Mouse (Mus musculus): ENCODE measurements around the gene Gm47289. TPM values are rescaled to one million over a fixed set of nuclear protein-coding genes. Genes with fewer than 3 reads are reported as not detected.
A peak's percentile ranks its signal among the peaks of the same experiment; 100 is the strongest.

Gm47289 gene
- polyA plus RNA-seq, 1 experiment from 2014 or later: not detected

DNA sequence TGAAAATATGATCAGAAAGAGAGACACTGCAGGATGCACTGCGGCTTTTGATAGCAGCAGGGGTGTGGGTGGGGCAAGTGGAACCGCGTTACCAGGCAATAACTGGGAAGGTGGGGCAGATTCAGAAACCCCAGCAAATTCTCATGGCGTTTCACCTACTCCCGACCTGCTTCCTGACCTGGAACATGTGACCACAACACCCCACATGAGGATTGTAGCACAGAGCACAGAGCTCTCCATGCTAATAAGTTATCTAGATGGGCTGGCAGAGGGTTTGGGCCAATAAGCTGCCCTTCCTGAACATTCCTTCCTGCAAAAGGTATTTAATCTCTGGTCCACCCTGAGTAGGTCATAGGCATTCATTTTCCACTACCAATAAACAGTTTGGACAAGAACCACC is 28.3 kb upstream of the Gm47289 start:
- Histone ChIP-seq H3K4me3 (ENCODE audit: low read depth, low read length) (no peak overlapping the region), H3K9ac (ENCODE audit: low read length) (no peak overlapping the region), H3K9me3 (replicated peaks; ENCODE audit: control insufficient read depth, low read length) (no peaks in the 10 kb centered on the region), H3K27me3 (replicated peaks; ENCODE audit: control insufficient read depth, insufficient read depth, low read length) (no peaks in the 10 kb centered on the region), H3K4me2 (ENCODE audit: low read length) (no peak overlapping the region), H3K4me1 (ENCODE audit: control insufficient read depth, insufficient read depth, low read length) (no peaks in the 10 kb centered on the region), H3K27ac (ENCODE audit: low read depth, low read length) (no peak overlapping the region), H3K36me3 (ENCODE audit: control insufficient read depth, insufficient read depth, low read length) (no peaks in the 10 kb centered on the region)
- WGBS: 62% methylated on average over 5 of the region's 5 CpGs
- no peak for ATAC-seq
- no peak for DNase-seq (ENCODE audit: low spot score)

DNA sequence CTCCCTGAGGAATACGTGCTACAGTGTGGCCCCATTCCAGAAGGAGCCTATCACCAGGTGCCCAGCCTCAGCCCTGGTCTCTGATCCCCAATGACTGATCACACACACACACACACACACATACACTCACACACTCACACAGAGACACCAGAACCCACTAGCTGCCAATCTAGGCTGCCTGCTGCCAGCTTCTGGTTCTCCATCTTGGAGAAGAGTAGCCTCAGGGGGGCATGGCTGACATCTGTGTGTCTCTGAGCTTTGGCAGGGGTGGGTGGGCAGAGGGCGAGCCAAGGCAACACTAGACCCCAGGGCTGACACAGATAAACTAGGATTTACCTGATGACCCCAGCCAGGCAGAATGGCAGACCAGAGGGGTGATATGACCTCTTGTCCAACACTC is 20.1 kb upstream of the Gm47289 start:
- ATAC-seq (no peak), DNase-seq (ENCODE audit: low spot score) (no peak)
- H3K9me3 ChIP-seq (replicated peaks; ENCODE audit: control insufficient read depth, low read length): no peaks in the 10 kb centered on the region
- H3K27me3 ChIP-seq (replicated peaks; ENCODE audit: control insufficient read depth, insufficient read depth, low read length): no peaks in the 10 kb centered on the region
- no peak overlapping the region for H3K27ac ChIP-seq (ENCODE audit: low read depth, low read length)
- no peaks in the 10 kb centered on the region for H3K4me1 ChIP-seq (ENCODE audit: control insufficient read depth, insufficient read depth, low read length)
- no peak overlapping the region for H3K4me2 ChIP-seq (ENCODE audit: low read length)
- WGBS: 90% methylated on average over 2 of the region's 2 CpGs
- no peak overlapping the region for H3K4me3 ChIP-seq (ENCODE audit: low read depth, low read length)
- H3K36me3 ChIP-seq (ENCODE audit: control insufficient read depth, insufficient read depth, low read length): no peaks in the 10 kb centered on the region
- no peak overlapping the region for H3K9ac ChIP-seq (ENCODE audit: low read length)

DNA sequence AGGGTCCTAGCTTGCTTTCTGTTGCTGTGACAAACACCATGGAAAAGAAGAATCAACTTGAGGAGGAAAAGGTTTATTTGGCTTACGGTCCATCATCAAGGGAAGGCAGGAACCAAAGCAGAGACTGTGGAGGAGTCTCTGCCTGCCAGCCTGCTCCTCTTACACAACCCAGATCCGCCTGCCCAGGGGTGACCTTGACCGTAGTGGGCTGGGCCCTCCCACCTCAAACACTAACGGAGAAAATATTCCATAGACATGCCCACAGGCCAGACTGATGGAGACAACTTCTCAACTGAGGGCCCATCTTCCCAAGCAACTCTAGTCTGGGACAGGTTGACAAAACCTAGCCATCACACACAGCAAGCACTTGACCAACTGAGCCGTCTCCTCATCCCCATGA is 16.9 kb upstream of the Gm47289 start:
- ATAC-seq (no peak), DNase-seq (ENCODE audit: low spot score) (no peak)
- Histone ChIP-seq H3K4me3 (ENCODE audit: low read depth, low read length) (no peak overlapping the region), H3K27me3 (replicated peaks; ENCODE audit: control insufficient read depth, insufficient read depth, low read length) (no peaks in the 10 kb centered on the region), H3K36me3 (ENCODE audit: control insufficient read depth, insufficient read depth, low read length) (no peaks in the 10 kb centered on the region), H3K9me3 (replicated peaks; ENCODE audit: control insufficient read depth, low read length) (no peaks in the 10 kb centered on the region), H3K9ac (ENCODE audit: low read length) (no peak overlapping the region), H3K4me2 (ENCODE audit: low read length) (no peak overlapping the region), H3K27ac (ENCODE audit: low read depth, low read length) (no peak overlapping the region), H3K4me1 (ENCODE audit: control insufficient read depth, insufficient read depth, low read length) (no peaks in the 10 kb centered on the region)
- WGBS: 90% methylated on average over 5 of the region's 5 CpGs

GRCm38 (mm10) chr9:119143372-119143771 is 15.6 kb upstream of the Gm47289 start:
- Histone ChIP-seq H3K9ac (ENCODE audit: low read length) (no peak overlapping the region), H3K4me3 (ENCODE audit: low read depth, low read length) (no peak overlapping the region), H3K4me2 (ENCODE audit: low read length) (no peak overlapping the region), H3K9me3 (replicated peaks; ENCODE audit: control insufficient read depth, low read length) (no peaks in the 10 kb centered on the region), H3K4me1 (ENCODE audit: control insufficient read depth, insufficient read depth, low read length) (no peaks in the 10 kb centered on the region), H3K36me3 (ENCODE audit: control insufficient read depth, insufficient read depth, low read length) (no peaks in the 10 kb centered on the region), H3K27me3 (replicated peaks; ENCODE audit: control insufficient read depth, insufficient read depth, low read length) (no peaks in the 10 kb centered on the region), H3K27ac (ENCODE audit: low read depth, low read length) (no peak overlapping the region)
- WGBS: 71% methylated on average over 9 of the region's 9 CpGs
- ATAC-seq (no peak), DNase-seq (ENCODE audit: low spot score) (no peak)

- no peaks in the 10 kb centered on the region for H3K9me3 ChIP-seq (replicated peaks; ENCODE audit: control insufficient read depth, low read length)
- H3K27me3 ChIP-seq (replicated peaks; ENCODE audit: control insufficient read depth, insufficient read depth, low read length): no peaks in the 10 kb centered on the region
- no peak overlapping the region for H3K4me2 ChIP-seq (ENCODE audit: low read length)
- ATAC-seq (no peak), DNase-seq (ENCODE audit: low spot score) (peak; percentile 33)
- WGBS: 66% methylated on average over 8 of the region's 8 CpGs
- H3K27ac ChIP-seq (ENCODE audit: low read depth, low read length): no peak overlapping the region
- H3K4me3 ChIP-seq (ENCODE audit: low read depth, low read length): no peak overlapping the region
- no peaks in the 10 kb centered on the region for H3K4me1 ChIP-seq (ENCODE audit: control insufficient read depth, insufficient read depth, low read length)
- no peak overlapping the region for H3K9ac ChIP-seq (ENCODE audit: low read length)
- H3K36me3 ChIP-seq (ENCODE audit: control insufficient read depth, insufficient read depth, low read length): no peaks in the 10 kb centered on the region
These were observed 14.3 kb upstream of the Gm47289 start for GRCm38 (mm10) chr9:119144696-119145095.

GRCm38 (mm10) chr9:119145137-119145536 is 13.8 kb upstream of the Gm47289 start:
- no peak for ATAC-seq
- WGBS: 55% methylated on average over 10 of the region's 10 CpGs
- H3K27ac ChIP-seq (ENCODE audit: low read depth, low read length): no peak overlapping the region
- H3K9ac ChIP-seq (ENCODE audit: low read length): no peak overlapping the region
- no peaks in the 10 kb centered on the region for H3K4me1 ChIP-seq (ENCODE audit: control insufficient read depth, insufficient read depth, low read length)
- no peak overlapping the region for H3K4me3 ChIP-seq (ENCODE audit: low read depth, low read length)
- DNase-seq (ENCODE audit: low spot score): no peak
- H3K27me3 ChIP-seq (replicated peaks; ENCODE audit: control insufficient read depth, insufficient read depth, low read length): no peaks in the 10 kb centered on the region
- no peaks in the 10 kb centered on the region for H3K36me3 ChIP-seq (ENCODE audit: control insufficient read depth, insufficient read depth, low read length)
- H3K4me2 ChIP-seq (ENCODE audit: low read length): no peak overlapping the region
- H3K9me3 ChIP-seq (replicated peaks; ENCODE audit: control insufficient read depth, low read length): no peaks in the 10 kb centered on the region

DNA sequence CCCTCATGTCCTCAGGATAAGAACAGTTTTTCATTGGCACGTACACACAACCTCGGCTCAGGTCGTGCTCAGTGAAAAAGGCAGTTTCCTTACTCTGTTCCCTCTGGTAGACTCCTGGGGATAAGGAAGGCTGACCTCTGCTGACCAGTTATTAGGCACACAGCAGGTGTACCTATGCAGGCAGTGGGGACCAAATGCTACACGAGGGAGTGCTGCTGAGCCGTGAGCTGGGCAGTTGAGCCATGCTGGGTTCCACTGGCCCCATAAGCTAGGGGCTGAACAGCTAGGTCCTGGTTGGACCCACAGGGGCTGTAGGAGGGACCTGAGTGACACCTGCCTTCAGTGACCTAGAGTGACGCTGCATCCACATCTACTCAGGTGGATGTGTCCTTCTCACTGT is 13.3 kb upstream of the Gm47289 start:
- ATAC-seq (no peak), DNase-seq (ENCODE audit: low spot score) (no peak)
- Histone ChIP-seq H3K4me2 (ENCODE audit: low read length) (no peak overlapping the region), H3K4me1 (ENCODE audit: control insufficient read depth, insufficient read depth, low read length) (no peaks in the 10 kb centered on the region), H3K36me3 (ENCODE audit: control insufficient read depth, insufficient read depth, low read length) (no peaks in the 10 kb centered on the region), H3K9me3 (replicated peaks; ENCODE audit: control insufficient read depth, low read length) (no peaks in the 10 kb centered on the region), H3K27ac (ENCODE audit: low read depth, low read length) (no peak overlapping the region), H3K27me3 (replicated peaks; ENCODE audit: control insufficient read depth, insufficient read depth, low read length) (no peaks in the 10 kb centered on the region), H3K9ac (ENCODE audit: low read length) (no peak overlapping the region), H3K4me3 (ENCODE audit: low read depth, low read length) (no peak overlapping the region)
- 60% methylated on average over 6 of the region's 6 CpGs for WGBS

GRCm38 (mm10) chr9:119146098-119146770 is 12.7 kb upstream of the Gm47289 start:
- ATAC-seq (no peak), DNase-seq (ENCODE audit: low spot score) (no peak)
- H3K4me3 ChIP-seq (ENCODE audit: low read depth, low read length): no peak overlapping the region
- WGBS: 79% methylated on average over 13 of the region's 13 CpGs
- H3K9ac ChIP-seq (ENCODE audit: low read length): no peak overlapping the region
- H3K4me1 ChIP-seq (ENCODE audit: control insufficient read depth, insufficient read depth, low read length): no peaks in the 10 kb centered on the region
- H3K4me2 ChIP-seq (ENCODE audit: low read length): no peak overlapping the region
- no peaks in the 10 kb centered on the region for H3K36me3 ChIP-seq (ENCODE audit: control insufficient read depth, insufficient read depth, low read length)
- H3K27ac ChIP-seq (ENCODE audit: low read depth, low read length): no peak overlapping the region
- no peaks in the 10 kb centered on the region for H3K27me3 ChIP-seq (replicated peaks; ENCODE audit: control insufficient read depth, insufficient read depth, low read length)
- H3K9me3 ChIP-seq (replicated peaks; ENCODE audit: control insufficient read depth, low read length): no peaks in the 10 kb centered on the region

- Histone ChIP-seq H3K4me1 (ENCODE audit: control insufficient read depth, insufficient read depth, low read length) (no peaks in the 10 kb centered on the region), H3K27me3 (replicated peaks; ENCODE audit: control insufficient read depth, insufficient read depth, low read length) (no peaks in the 10 kb centered on the region), H3K4me3 (ENCODE audit: low read depth, low read length) (no peak overlapping the region), H3K27ac (ENCODE audit: low read depth, low read length) (no peak overlapping the region), H3K4me2 (ENCODE audit: low read length) (no peak overlapping the region), H3K9ac (ENCODE audit: low read length) (no peak overlapping the region), H3K9me3 (replicated peaks; ENCODE audit: control insufficient read depth, low read length) (no peaks in the 10 kb centered on the region), H3K36me3 (ENCODE audit: control insufficient read depth, insufficient read depth, low read length) (no peaks in the 10 kb centered on the region)
- WGBS: 27% methylated on average over 5 of the region's 5 CpGs
- ATAC-seq (no peak), DNase-seq (ENCODE audit: low spot score) (peak; percentile 22)
These were observed 9.4 kb upstream of the Gm47289 start for GRCm38 (mm10) chr9:119149601-119150000.

All from forebrain, embryonic 14.5 days (tissue).